Comparison of ENCODE assay signal across 14 mouse cellular contexts in the genomic region with DNA sequence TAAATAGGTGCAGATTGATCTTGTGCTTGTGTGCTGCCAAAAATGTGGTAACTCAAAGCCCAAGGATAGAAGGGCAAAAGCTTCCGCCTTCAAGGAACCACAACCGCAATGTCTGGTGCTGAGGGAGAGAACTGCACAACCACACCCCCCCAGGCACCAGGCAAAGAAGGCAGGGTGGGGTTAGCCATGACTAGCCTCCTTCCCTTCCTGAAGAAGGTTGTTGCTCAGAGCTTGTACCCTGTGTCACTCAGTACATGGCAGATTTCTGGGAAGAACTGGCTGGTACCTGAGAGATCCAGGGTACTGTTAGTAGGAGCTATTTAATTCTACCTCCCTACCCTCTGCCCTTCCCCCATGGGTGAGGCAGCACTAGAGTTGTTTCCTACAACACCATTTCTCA. TPM values are rescaled to one million over a fixed set of nuclear protein-coding genes. Genes with fewer than 3 reads are reported as not detected.
A peak's percentile ranks its signal among the peaks of the same experiment; 100 is the strongest.
DNase-seq lines count a peak whose midpoint lies in the region; ATAC-seq and TF ChIP-seq lines count a peak whose summit lies in the region.
"Had no signal": no experiment of that assay in that cellular context is flagged by ENCODE, and none has a peak within 500 bp of the region (broad histone marks: within the 10 kb centered on the region; RNA-seq: fewer than 3 reads in every experiment).

No protein-coding gene starts in this region.

- no peak overlapping the region for H3K27ac ChIP-seq in heart, postnatal 0 days (ENCODE audit: low read depth)
- H3K27ac ChIP-seq in midbrain, embryonic 16.5 days (ENCODE audit: low read length), result no peak overlapping the region
- H3K27ac ChIP-seq in midbrain, embryonic 14.5 days (replicated peaks; ENCODE audit: low read depth, low read length), result no peak overlapping the region
- H3K27ac ChIP-seq in hindbrain, embryonic 16.5 days (ENCODE audit: low read depth, low read length), result no peak overlapping the region
- H3K27ac ChIP-seq in stomach, postnatal 0 days (replicated peaks), result peak overlapping the region; percentile 77; the same call in 1 of the 2 replicates
- H3K27ac ChIP-seq: embryonic facial prominence, embryonic 12.5 days; limb, embryonic 15.5 days had no signal

- no peaks in the 10 kb centered on the region for H3K36me3 ChIP-seq in heart, postnatal 0 days (replicated peaks; ENCODE audit: control insufficient read depth, insufficient read depth, low read length)
- no peaks in the 10 kb centered on the region for H3K36me3 ChIP-seq in midbrain, embryonic 16.5 days (ENCODE audit: control insufficient read depth, insufficient read depth, low read length)
- no peaks in the 10 kb centered on the region for H3K36me3 ChIP-seq in midbrain, embryonic 14.5 days (ENCODE audit: control insufficient read depth, insufficient read depth, low read length)
- H3K36me3 ChIP-seq in hindbrain, embryonic 16.5 days (ENCODE audit: control insufficient read depth, insufficient read depth, low read length), result no peaks in the 10 kb centered on the region
- H3K36me3 ChIP-seq in stomach, postnatal 0 days (ENCODE audit: control insufficient read depth, insufficient read depth, low read length), result no peaks in the 10 kb centered on the region
- H3K36me3 ChIP-seq: embryonic facial prominence, embryonic 12.5 days; limb, embryonic 15.5 days had no signal

- DNase-seq in heart, postnatal 0 days (ENCODE audit: low spot score), result no peak
- DNase-seq in heart, postnatal 4 days, result no peak
- no peak for DNase-seq in midbrain, embryonic 14.5 days
- peak; percentile 68 for DNase-seq in stomach, postnatal 0 days (ENCODE audit: low spot score)
- no peak for DNase-seq in cerebellum, postnatal 10 days
- DNase-seq in embryo, embryonic 9.5 days (ENCODE audit: extremely low spot score), result no peak
- DNase-seq: gastrocnemius, postnatal 14 days; layer of hippocampus, adult 9-11 months; right cerebral cortex, postnatal 14 days had no signal

- no peaks in the 10 kb centered on the region for H3K27me3 ChIP-seq in heart, postnatal 0 days (ENCODE audit: control insufficient read depth, insufficient read depth, low read length)
- H3K27me3 ChIP-seq in midbrain, embryonic 16.5 days (ENCODE audit: control insufficient read depth, insufficient read depth, low read depth, low read length), result no peaks in the 10 kb centered on the region
- H3K27me3 ChIP-seq in midbrain, embryonic 14.5 days (ENCODE audit: control insufficient read depth, insufficient read depth, low read length), result no peaks in the 10 kb centered on the region
- H3K27me3 ChIP-seq in hindbrain, embryonic 16.5 days (replicated peaks; ENCODE audit: control insufficient read depth, insufficient read depth, low read length), result no peaks in the 10 kb centered on the region; the same call in 1 of the 2 replicates
- no peaks in the 10 kb centered on the region for H3K27me3 ChIP-seq in stomach, postnatal 0 days (ENCODE audit: control insufficient read depth, insufficient read depth, low read length)
- H3K27me3 ChIP-seq: embryonic facial prominence, embryonic 12.5 days had no signal

- H3K9me3 ChIP-seq in heart, postnatal 0 days (replicated peaks; ENCODE audit: control insufficient read depth, low read length), result no peaks in the 10 kb centered on the region
- no peaks in the 10 kb centered on the region for H3K9me3 ChIP-seq in midbrain, embryonic 16.5 days (replicated peaks; ENCODE audit: control insufficient read depth, low read length, poor library complexity, severe bottlenecking)
- no peaks in the 10 kb centered on the region for H3K9me3 ChIP-seq in midbrain, embryonic 14.5 days (ENCODE audit: control insufficient read depth, low read length)
- no peaks in the 10 kb centered on the region for H3K9me3 ChIP-seq in hindbrain, embryonic 16.5 days (ENCODE audit: control insufficient read depth, low read length)
- no peaks in the 10 kb centered on the region for H3K9me3 ChIP-seq in stomach, postnatal 0 days (ENCODE audit: control insufficient read depth, low read length)
- H3K9me3 ChIP-seq: embryonic facial prominence, embryonic 12.5 days; limb, embryonic 15.5 days had no signal

- 74% methylated on average over 2 of the region's 2 CpGs for WGBS in heart, postnatal 0 days
- 85% methylated on average over 2 of the region's 2 CpGs for WGBS in midbrain, embryonic 16.5 days
- 86% methylated on average over 2 of the region's 2 CpGs for WGBS in midbrain, embryonic 14.5 days
- WGBS in hindbrain, embryonic 16.5 days, result 72% methylated on average over 2 of the region's 2 CpGs
- WGBS in stomach, postnatal 0 days, result 81% methylated on average over 2 of the region's 2 CpGs

- H3K4me3 ChIP-seq in heart, postnatal 0 days (ENCODE audit: low read depth, low read length), result no peak overlapping the region
- H3K4me3 ChIP-seq in midbrain, embryonic 16.5 days (ENCODE audit: low read depth, low read length), result no peak overlapping the region
- H3K4me3 ChIP-seq in midbrain, embryonic 14.5 days (replicated peaks; ENCODE audit: low read depth, low read length), result no peak overlapping the region
- H3K4me3 ChIP-seq in hindbrain, embryonic 16.5 days (ENCODE audit: low read length), result no peak overlapping the region
- H3K4me3 ChIP-seq in stomach, postnatal 0 days (ENCODE audit: low read depth, low read length), result no peak overlapping the region
- H3K4me3 ChIP-seq: embryonic facial prominence, embryonic 12.5 days; limb, embryonic 15.5 days had no signal

- peaks cover 88% of the 10 kb centered on the region for H3K4me1 ChIP-seq in heart, postnatal 0 days (ENCODE audit: control insufficient read depth, insufficient read depth)
- peaks cover 71% of the 10 kb centered on the region for H3K4me1 ChIP-seq in midbrain, embryonic 16.5 days (ENCODE audit: control insufficient read depth, insufficient read depth, low read length)
- H3K4me1 ChIP-seq in midbrain, embryonic 14.5 days (ENCODE audit: control insufficient read depth, insufficient read depth, low read length), result peaks cover 85% of the 10 kb centered on the region
- H3K4me1 ChIP-seq in hindbrain, embryonic 16.5 days (ENCODE audit: control insufficient read depth, insufficient read depth, low read depth, low read length), result peaks cover 72% of the 10 kb centered on the region
- peaks cover 10% of the 10 kb centered on the region for H3K4me1 ChIP-seq in stomach, postnatal 0 days (replicated peaks; ENCODE audit: control insufficient read depth, insufficient read depth)

- ATAC-seq in heart, postnatal 0 days (ENCODE audit: insufficient read depth, low read depth), result no peak
- ATAC-seq in midbrain, embryonic 16.5 days, result no peak
- no peak for ATAC-seq in midbrain, embryonic 14.5 days (ENCODE audit: low FRiP score, low TSS enrichment)
- no peak for ATAC-seq in hindbrain, embryonic 16.5 days
- peak; percentile 90 for ATAC-seq in stomach, postnatal 0 days (ENCODE audit: low FRiP score, low TSS enrichment)

- no peak overlapping the region for H3K4me2 ChIP-seq in heart, postnatal 0 days (ENCODE audit: low read depth, low read length)
- peak overlapping the region; percentile 88; the same call in 1 of the 2 replicates for H3K4me2 ChIP-seq in midbrain, embryonic 16.5 days (ENCODE audit: low read length)
- no peak overlapping the region; the same call in 1 of the 2 replicates for H3K4me2 ChIP-seq in midbrain, embryonic 14.5 days (ENCODE audit: low read length)
- peak overlapping the region; percentile 90 for H3K4me2 ChIP-seq in hindbrain, embryonic 16.5 days (ENCODE audit: low read length)
- H3K4me2 ChIP-seq in stomach, postnatal 0 days (replicated peaks; ENCODE audit: low read depth), result no peak overlapping the region
- H3K4me2 ChIP-seq: embryonic facial prominence, embryonic 12.5 days; limb, embryonic 15.5 days had no signal

- peak overlapping the region; percentile 8; the same call in 1 of the 2 replicates for H3K9ac ChIP-seq in heart, postnatal 0 days (replicated peaks; ENCODE audit: low read depth, low read length)
- H3K9ac ChIP-seq in midbrain, embryonic 16.5 days (ENCODE audit: low read depth, low read length), result no peak overlapping the region
- H3K9ac ChIP-seq in midbrain, embryonic 14.5 days (replicated peaks; ENCODE audit: low read length), result no peak overlapping the region
- H3K9ac ChIP-seq in hindbrain, embryonic 16.5 days (ENCODE audit: low read depth, low read length), result no peak overlapping the region
- no peak overlapping the region for H3K9ac ChIP-seq in stomach, postnatal 0 days (ENCODE audit: low read length)
- H3K9ac ChIP-seq: embryonic facial prominence, embryonic 12.5 days; limb, embryonic 15.5 days had no signal

- TF ChIP-seq CTCF in heart, postnatal 0 days (IDR thresholded peaks at IDR 0.05; ENCODE audit: low read depth), result no peak
- TF ChIP-seq CTCF in stomach, postnatal 0 days (IDR thresholded peaks at IDR 0.05; ENCODE audit: low read depth), result no peak

- TF ChIP-seq EP300 in heart, postnatal 0 days (IDR thresholded peaks at IDR 0.05; ENCODE audit: low read depth), result no peak
- TF ChIP-seq EP300 in stomach, postnatal 0 days (optimal IDR thresholded peaks at IDR 0.05), result no peak

RNA-seq across cellular contexts. Expression of gene Plxna2, which starts 8.1 kb away (rescaled TPM):
- 14.3 and 14.4 TPM in 2 replicates for total RNA-seq in heart, postnatal 0 days (2014; rRNA removed; ENCODE audit: low replicate concordance)
- polyA plus RNA-seq in heart, postnatal 0 days (2015; fragmentation: Nextera tagmentation; extraction: Ambion mirVana), result 3.5 and 4.0 TPM in 2 replicates
- 10 to 100 TPM; 23.7 to 24.7 TPM for total RNA-seq in heart, postnatal 4 days (2021)
- polyA plus RNA-seq in midbrain, embryonic 16.5 days (2015; fragmentation: Nextera tagmentation; extraction: Ambion mirVana), result 18.1 and 22.0 TPM in 2 replicates
- polyA plus RNA-seq in midbrain, embryonic 14.5 days (2014; fragmentation: Nextera tagmentation; extraction: Ambion mirVana), result 21.2 and 24.1 TPM in 2 replicates
- polyA plus RNA-seq in hindbrain, embryonic 16.5 days (2015; fragmentation: Nextera tagmentation; extraction: Ambion mirVana), result 24.2 and 28.3 TPM in 2 replicates
- polyA plus RNA-seq in stomach, postnatal 0 days (2015; fragmentation: Nextera tagmentation; extraction: Ambion mirVana), result 3.4 and 3.5 TPM in 2 replicates
- total RNA-seq: monocyte, adult 5-6 weeks had no signal

Comparison
In these comparisons a context has a peak if more than half of its experiments do, and no peak if none do; other contexts are left out.
1. H3K4me2 ChIP-seq: peak in midbrain, embryonic 16.5 days (single experiment) and hindbrain, embryonic 16.5 days (single experiment); none in heart, postnatal 0 days (single experiment), midbrain, embryonic 14.5 days (single experiment) and stomach, postnatal 0 days (single experiment).